Mouse (Mus musculus) CH12.LX (cell line): ENCODE measurements around the gene Ghdc.

Experiments used
- CTCF ChIP-seq, 2 experiments: IDR thresholded peaks in 1 of 2; conservative IDR thresholded peaks in 1 of 2; 2 replicates each; pipeline ENCODE4 v1.5.1; 2011 to 2012; ENCODE audit warnings: low read depth in 2 of 2, low read length in 2 of 2, improper control_type of control experiment in 1 of 2, inconsistent platforms in 1 of 2, mild to moderate bottlenecking in 1 of 2, moderate library complexity in 1 of 2
- EP300 ChIP-seq: IDR thresholded peaks from 2 replicates; pipeline ENCODE4 v1.6.1; 2011; ENCODE audit warnings: low read length, improper control_type of control experiment
- GABPA ChIP-seq: IDR thresholded peaks from 2 replicates; pipeline ENCODE4 v1.6.1; 2012; ENCODE audit warnings: low read depth, low read length, improper control_type of control experiment, inconsistent platforms; ENCODE audit not compliant: insufficient replicate concordance
- MEF2A ChIP-seq: IDR thresholded peaks from 2 replicates; pipeline ENCODE4 v1.6.1; 2014; ENCODE audit warnings: low read depth, mild to moderate bottlenecking, inconsistent platforms, low read length, improper control_type of control experiment, borderline replicate concordance
- MYC ChIP-seq: IDR thresholded peaks from 2 replicates; pipeline ENCODE4 v1.6.1; 2011; ENCODE audit warnings: low read depth, mild to moderate bottlenecking, improper control_type of control experiment, low read length
- POLR2A ChIP-seq: IDR thresholded peaks from 2 replicates; pipeline ENCODE4 v1.6.1; 2011; ENCODE audit warnings: low read depth, mild to moderate bottlenecking, improper control_type of control experiment, low read length
- UBTF ChIP-seq: IDR thresholded peaks from 2 replicates; pipeline ENCODE4 v1.6.1; 2012; ENCODE audit warnings: low read depth, mild to moderate bottlenecking, inconsistent platforms, low read length, improper control_type of control experiment, moderate library complexity
- USF2 ChIP-seq: conservative IDR thresholded peaks from 2 replicates; pipeline ENCODE4 v1.6.1; 2011; ENCODE audit warnings: low read depth, low read length, improper control_type of control experiment
- ZC3H11A ChIP-seq: IDR thresholded peaks from 2 replicates; pipeline ENCODE4 v1.6.1; 2012; ENCODE audit warnings: low read depth, mild to moderate bottlenecking, inconsistent platforms, low read length, improper control_type of control experiment
- ZMIZ1 ChIP-seq: IDR thresholded peaks from 2 replicates; pipeline ENCODE4 v1.6.1; 2012; ENCODE audit warnings: low read depth, mild to moderate bottlenecking, inconsistent platforms, low read length, improper control_type of control experiment

- TF ChIP-seq CTCF (conservative IDR thresholded peaks at IDR 0.05 in 1 of 2, IDR thresholded peaks at IDR 0.05 in 1 of 2; ENCODE audit: low read depth in 2 of 2, low read length in 2 of 2) (no peak), ZMIZ1 (peak; percentile 80; the same call in 1 of the 2 replicates), EP300 (no peak), POLR2A (peak; percentile 95), ZC3H11A (no peak), MEF2A (no peak), USF2 (no peak), MYC (0 out of 2 replicates have a peak, but pooled peaks have one; percentile 63), GABPA (peak; percentile 83; the same call in 1 of the 2 replicates), UBTF (peak; percentile 65; the same call in 1 of the 2 replicates)
Measured at GRCm38 (mm10) chr11:100738066-100738604, 32.6 kb downstream of the Ghdc start, which contains the start of gene Rab5c.
